Mouse (Mus musculus): ENCODE data around the gene Usp16.
"Not testable (repeated sequence)": the region's sequence is repeated elsewhere in the genome, so short reads cannot be mapped to it uniquely, and the experiment has no call there.

Gene Usp16

DNA sequence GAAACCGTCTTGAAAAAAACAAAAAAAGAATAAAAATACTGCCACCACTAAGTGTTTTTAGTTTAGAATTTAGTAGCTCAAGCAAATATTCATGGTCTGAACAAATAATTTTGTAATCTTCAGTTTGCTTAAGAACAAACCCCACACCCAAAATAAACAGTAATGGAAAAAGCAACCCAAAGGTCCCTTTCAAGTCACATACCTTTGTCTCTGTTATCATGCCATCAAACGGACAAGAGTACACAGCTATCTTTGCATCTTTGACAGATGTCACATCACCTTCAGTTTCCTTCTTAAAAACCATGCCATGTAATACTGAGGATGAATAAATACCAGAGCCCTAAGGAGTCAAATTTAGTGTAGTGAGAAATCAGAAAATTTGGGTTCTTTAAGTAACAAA, 34.1 kb downstream of the Usp16 start:
- no peak for DNase-seq

- DNase-seq, result not testable (repeated sequence)
Observed at GRCm38 (mm10) chr16:87492191-87492792, 37.8 kb downstream of the Usp16 start.

GRCm38 (mm10) chr16:87494955-87495655, 40.6 kb downstream of the Usp16 start:
- no peak for DNase-seq

DNA sequence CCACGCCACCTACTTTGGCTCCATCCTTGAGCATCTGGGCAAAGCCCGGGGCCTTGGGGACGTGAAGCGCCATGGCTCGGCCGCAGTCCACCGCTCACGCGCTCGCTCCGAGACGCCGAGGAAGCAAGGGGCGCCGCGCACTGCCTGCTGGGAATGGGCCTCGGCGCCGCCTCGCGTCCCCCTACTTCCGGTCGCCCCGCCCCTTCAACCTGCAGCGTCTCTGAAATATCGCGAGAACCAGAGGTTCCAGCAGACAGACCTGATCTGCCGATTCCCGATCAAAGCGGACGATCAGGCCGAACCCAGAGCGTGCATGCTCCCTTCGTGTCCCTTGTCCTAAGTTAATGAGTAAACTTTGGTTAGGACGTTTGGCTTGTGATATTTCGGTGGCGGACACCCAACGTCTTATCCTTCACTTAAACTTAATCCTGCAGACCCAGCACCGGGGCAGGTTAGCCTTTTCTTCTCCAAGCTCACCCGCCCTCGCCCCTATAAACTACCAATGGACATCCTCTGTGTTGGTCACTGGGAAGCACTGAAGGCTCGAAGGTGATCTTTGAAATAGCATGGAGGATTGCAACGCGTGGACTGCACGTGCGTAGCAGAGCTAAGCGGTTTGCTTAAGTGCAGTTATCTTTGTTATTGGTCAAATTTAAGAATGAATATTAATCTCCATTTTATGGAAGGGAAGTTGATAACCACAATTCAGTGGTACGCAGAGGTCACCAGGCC, 41.4 kb downstream of the Usp16 start, which contains the start of gene Cct8:
Cct8 (minus strand) TSS at position 158 of the 732 bp plus-strand sequence.
- peak; percentile 98 to 99 for DNase-seq

GRCm38 (mm10) chr16:87496728-87497127, 42.2 kb downstream of the Usp16 start:
- DNase-seq, result no peak

GRCm38 (mm10) chr16:87497171-87497570, 42.7 kb downstream of the Usp16 start:
- no peak for DNase-seq

- DNase-seq, result no peak
Observed at GRCm38 (mm10) chr16:87499556-87499955, 45.1 kb downstream of the Usp16 start.

GRCm38 (mm10) chr16:87501304-87502078, 47.0 kb downstream of the Usp16 start:
- peak; percentile 18 to 46 for DNase-seq

DNA sequence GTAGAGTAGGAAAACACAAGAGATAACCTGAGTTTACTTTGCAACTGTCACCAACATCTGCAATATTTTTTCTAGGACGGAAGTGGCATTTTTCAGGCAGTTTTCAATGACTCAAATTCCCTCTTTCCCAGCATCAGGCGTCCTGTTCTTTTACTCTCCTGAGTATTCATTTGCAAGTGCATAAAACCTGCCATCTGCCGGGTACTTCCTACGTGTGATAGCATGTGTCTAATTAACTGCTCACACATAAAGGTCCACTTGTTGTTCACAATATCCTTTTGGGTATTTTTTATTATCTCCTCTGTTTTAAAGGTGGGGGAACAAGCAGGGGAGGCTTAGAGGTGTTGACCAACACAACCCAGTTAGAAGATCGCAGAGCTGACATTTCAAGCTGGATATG, 57.2 kb downstream of the Usp16 start:
- DNase-seq, result no peak

DNA sequence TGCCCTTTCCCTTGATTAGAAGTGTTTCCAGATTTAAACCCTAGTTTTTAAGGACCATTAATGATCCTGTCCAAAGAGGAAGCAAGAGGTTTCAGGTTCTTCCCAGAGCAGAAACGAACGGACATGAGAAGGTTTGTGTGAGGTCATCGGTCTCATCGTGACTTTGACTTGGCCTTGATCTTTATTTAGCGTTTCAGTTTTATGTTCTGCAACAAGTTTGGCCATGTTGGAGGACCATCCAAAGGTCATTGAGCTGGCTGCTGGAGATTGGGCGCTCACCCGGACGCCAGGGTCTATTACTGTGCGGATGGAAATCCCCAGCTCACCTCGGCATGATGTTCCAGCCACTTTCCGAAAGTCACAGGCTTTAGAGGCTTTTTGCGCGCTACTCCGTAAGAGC, 57.8 kb downstream of the Usp16 start:
- DNase-seq, result no peak

- no peak for DNase-seq
Observed at GRCm38 (mm10) chr16:87524228-87524627, 69.7 kb downstream of the Usp16 start.

DNA sequence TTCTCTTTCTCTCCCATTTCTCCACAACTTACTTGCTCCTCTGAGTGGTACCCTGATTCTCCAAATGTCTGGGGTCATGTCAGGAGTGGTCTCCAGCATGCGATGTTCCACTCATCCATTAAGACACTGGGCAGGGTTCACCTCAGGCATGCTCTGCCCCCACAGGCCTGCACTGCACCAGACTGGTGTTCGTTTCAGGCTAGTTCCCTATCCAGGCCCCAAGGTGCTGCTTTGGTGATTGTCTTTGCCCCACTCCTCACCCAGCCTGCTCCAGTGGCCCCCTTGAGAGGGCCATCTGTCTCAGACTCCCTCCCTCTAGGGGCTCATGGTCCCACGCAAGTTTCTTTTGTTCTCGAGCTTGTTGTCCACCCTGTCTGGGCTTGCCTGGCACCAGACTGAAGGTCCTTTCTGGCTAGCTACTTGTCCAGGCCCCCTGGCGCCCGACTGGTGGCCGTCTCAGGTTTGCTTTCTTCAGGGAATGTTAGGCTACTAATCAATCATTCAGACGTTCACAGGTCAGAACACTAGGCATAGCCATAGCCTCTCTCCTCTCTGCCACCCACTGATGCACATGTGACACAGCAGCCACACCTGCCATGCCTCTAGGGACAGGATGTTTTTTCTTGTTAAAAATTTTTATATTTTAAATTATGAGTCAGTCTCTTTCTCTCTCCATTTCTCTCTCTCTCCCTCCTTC, 73.2 kb downstream of the Usp16 start:
- DNase-seq, result no peak

DNA sequence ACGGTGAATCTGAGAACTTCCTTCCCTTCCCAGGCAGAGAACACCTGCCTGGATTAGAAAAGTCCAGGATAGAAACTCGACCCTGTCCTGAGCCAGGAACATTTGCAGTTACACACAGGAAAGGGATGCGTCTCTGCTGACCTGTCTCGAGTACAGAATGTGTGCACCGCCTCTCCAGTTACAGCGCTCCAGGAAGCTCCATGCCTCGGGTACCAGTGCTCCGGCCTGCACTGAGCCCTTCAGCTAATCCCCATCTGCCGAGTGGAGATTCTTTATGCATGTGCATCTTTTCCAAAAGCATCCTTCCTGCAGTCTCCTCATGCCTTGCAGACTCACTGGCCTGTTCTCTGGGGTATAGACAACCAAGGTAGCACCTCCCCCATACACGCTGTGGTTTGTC, 74.3 kb downstream of the Usp16 start:
- DNase-seq, result no peak

Measured in kidney, postnatal 25 days (tissue).